ENCODE assay signal across 9 mouse cellular contexts in genomic region chr14:47396165-47396652, GRCm38 (mm10). TPM values are rescaled to one million over a fixed set of nuclear protein-coding genes. Genes with fewer than 3 reads are reported as not detected.
DNase-seq lines count a peak whose midpoint lies in the region; ATAC-seq and TF ChIP-seq lines count a peak whose summit lies in the region.
"Had no signal": no experiment of that assay in that cellular context is flagged by ENCODE, and none has a peak within 500 bp of the region (broad histone marks: within the 10 kb centered on the region; RNA-seq: fewer than 3 reads in every experiment).

No protein-coding gene starts in this region.

- intact Hi-C loops in left cerebral cortex, postnatal 4 days (cut with DNase I), result loop anchor here (2.0 to 10.0 kb wide), 2 partner anchors 61 to 121 kb away; partner anchors contain the start of genes Socs4 and Wdhd1

- peak; percentile 55 to 63; a peak in 2 of 4 replicates for ATAC-seq in hematopoietic stem cell, adult 5-6 weeks (replicated peaks in 1 of 2; ENCODE audit: insufficient read depth in 1 of 2, low FRiP score in 2 of 2, low TSS enrichment in 1 of 2, low read depth in 1 of 2, poor library complexity in 2 of 2, severe bottlenecking in 2 of 2)
- ATAC-seq in neutrophil, adult 5-6 weeks (ENCODE audit: extremely low read depth, insufficient number of reproducible peaks, low FRiP score, poor library complexity, severe bottlenecking), result peak; percentile 68; the same call in 1 of the 2 replicates

- H3K36me3 ChIP-seq in E14TG2a.4 (ENCODE audit: insufficient read depth, low read length), result peaks cover 93% of the 10 kb centered on the region

- H3K4me3 ChIP-seq in layer of hippocampus, adult 2 months, result no peak overlapping the region
- H3K4me3 ChIP-seq in E14TG2a.4 (replicated peaks; ENCODE audit: low read length), result no peak overlapping the region
- H3K4me3 ChIP-seq: embryonic facial prominence, embryonic 12.5 days had no signal

- peak; percentile 49 to 60 for DNase-seq in layer of hippocampus, adult 2 months (ENCODE audit: low spot score in 2 of 2)
- DNase-seq in layer of hippocampus, adult 9-11 months, result no peak
- DNase-seq in c-Kit-positive CD71-positive TER-119-positive erythroid progenitor cells, embryonic 14.5 days (ENCODE audit: low spot score), result peak; percentile 57
- peak; percentile 28 for DNase-seq in left cerebral cortex, postnatal 4 days
- DNase-seq in frontal cortex, postnatal 25 days (ENCODE audit: low spot score in 2 of 2), result no peak

- peaks cover 14% of the 10 kb centered on the region for H3K4me1 ChIP-seq in E14TG2a.4 (replicated peaks; ENCODE audit: low read depth, low read length)
- H3K4me1 ChIP-seq: embryonic facial prominence, embryonic 12.5 days had no signal

- TF ChIP-seq CTCF in layer of hippocampus, adult 2 months (conservative IDR thresholded peaks at IDR 0.05), result peak; percentile 86
- TF ChIP-seq CTCF in E14TG2a.4 (conservative IDR thresholded peaks at IDR 0.05; ENCODE audit: low read length), result peak; percentile 45

- H3K27ac ChIP-seq in layer of hippocampus, adult 2 months, result no peak overlapping the region
- H3K27ac ChIP-seq: embryonic facial prominence, embryonic 12.5 days had no signal

- H3K9me3 ChIP-seq in E14TG2a.4 (ENCODE audit: low read length), result no peaks in the 10 kb centered on the region
- H3K9me3 ChIP-seq: embryonic facial prominence, embryonic 12.5 days had no signal

- H3K27me3 ChIP-seq in E14TG2a.4 (ENCODE audit: insufficient read depth, low read length), result no peaks in the 10 kb centered on the region
- H3K27me3 ChIP-seq: embryonic facial prominence, embryonic 12.5 days had no signal

RNA-seq across cellular contexts. Expression of gene Dlgap5, which starts 22.0 kb away (rescaled TPM):
- total RNA-seq in layer of hippocampus, adult 2 months (2021), result 1 to 10 TPM in 1 of 2 experiments, under 1 TPM in 1; 0.52 to 1.6 TPM
- total RNA-seq in hematopoietic stem cell, adult 5-6 weeks (2017), result 41.5 and 60.2 TPM in 2 replicates
- total RNA-seq in left cerebral cortex, postnatal 4 days (2021), result 1 to 10 TPM; 4.0 to 4.2 TPM
- 5.2 and 5.5 TPM in 2 replicates for total RNA-seq in neutrophil, adult 5-6 weeks (2017)

RNA-seq across cellular contexts. Expression of gene Lgals3, which starts 28.7 kb away (rescaled TPM):
- 1 to 10 TPM in 1 of 2 experiments, under 1 TPM in 1; 0.79 to 1.0 TPM for total RNA-seq in layer of hippocampus, adult 2 months (2021)
- total RNA-seq in hematopoietic stem cell, adult 5-6 weeks (2017), result 4.8 and 30.8 TPM in 2 replicates
- 1 to 10 TPM; 1.3 to 1.8 TPM for total RNA-seq in left cerebral cortex, postnatal 4 days (2021)
- total RNA-seq in neutrophil, adult 5-6 weeks (2017), result 82.9 and 109 TPM in 2 replicates

RNA-seq across cellular contexts. Expression of gene Fbxo34, which starts 54.0 kb away (rescaled TPM):
- total RNA-seq in layer of hippocampus, adult 2 months (2021), result 10 to 100 TPM; 90.9 to 94.0 TPM
- total RNA-seq in hematopoietic stem cell, adult 5-6 weeks (2017), result 21.3 and 28.6 TPM in 2 replicates
- total RNA-seq in left cerebral cortex, postnatal 4 days (2021), result 10 to 100 TPM; 27.9 to 28.4 TPM
- 19.0 and 24.6 TPM in 2 replicates for total RNA-seq in neutrophil, adult 5-6 weeks (2017)

Comparison
In these comparisons a context has a peak if more than half of its experiments do, and no peak if none do; other contexts are left out.
1. DNase-seq: peak in layer of hippocampus, adult 2 months (2 of 2), c-Kit-positive CD71-positive TER-119-positive erythroid progenitor cells, embryonic 14.5 days (single experiment) and left cerebral cortex, postnatal 4 days (single experiment); none in layer of hippocampus, adult 9-11 months (single experiment) and frontal cortex, postnatal 25 days (0 of 2).